Mouse (Mus musculus): ENCODE results near the gene Atp6v1fnb. TPM values are rescaled to one million over a fixed set of nuclear protein-coding genes. Genes with fewer than 3 reads are reported as not detected.

The Atp6v1fnb gene
- polyA plus RNA-seq, 1 experiment from 2014 or later, result 0.30 TPM

- no peak for ATAC-seq (ENCODE audit: low FRiP score, low read depth)
- Histone ChIP-seq H3K36me3 (no peaks in the 10 kb centered on the region), H3K4me1 (peaks cover 13% of the 10 kb centered on the region; the same call in 1 of the 2 replicates), H3K27me3 (replicated peaks) (peaks cover 45% of the 10 kb centered on the region), H3K9ac (no peak overlapping the region), H3K27ac (no peak overlapping the region), H3K4me2 (replicated peaks) (peak overlapping the region; percentile 69), H3K9me3 (no peaks in the 10 kb centered on the region), H3K4me3 (peak overlapping the region; percentile 48)
- 21% methylated on average over 8 of the region's 8 CpGs for WGBS
Observed at GRCm38 (mm10) chr6:29506834-29507233, 35.6 kb downstream of the Atp6v1fnb start.

DNA sequence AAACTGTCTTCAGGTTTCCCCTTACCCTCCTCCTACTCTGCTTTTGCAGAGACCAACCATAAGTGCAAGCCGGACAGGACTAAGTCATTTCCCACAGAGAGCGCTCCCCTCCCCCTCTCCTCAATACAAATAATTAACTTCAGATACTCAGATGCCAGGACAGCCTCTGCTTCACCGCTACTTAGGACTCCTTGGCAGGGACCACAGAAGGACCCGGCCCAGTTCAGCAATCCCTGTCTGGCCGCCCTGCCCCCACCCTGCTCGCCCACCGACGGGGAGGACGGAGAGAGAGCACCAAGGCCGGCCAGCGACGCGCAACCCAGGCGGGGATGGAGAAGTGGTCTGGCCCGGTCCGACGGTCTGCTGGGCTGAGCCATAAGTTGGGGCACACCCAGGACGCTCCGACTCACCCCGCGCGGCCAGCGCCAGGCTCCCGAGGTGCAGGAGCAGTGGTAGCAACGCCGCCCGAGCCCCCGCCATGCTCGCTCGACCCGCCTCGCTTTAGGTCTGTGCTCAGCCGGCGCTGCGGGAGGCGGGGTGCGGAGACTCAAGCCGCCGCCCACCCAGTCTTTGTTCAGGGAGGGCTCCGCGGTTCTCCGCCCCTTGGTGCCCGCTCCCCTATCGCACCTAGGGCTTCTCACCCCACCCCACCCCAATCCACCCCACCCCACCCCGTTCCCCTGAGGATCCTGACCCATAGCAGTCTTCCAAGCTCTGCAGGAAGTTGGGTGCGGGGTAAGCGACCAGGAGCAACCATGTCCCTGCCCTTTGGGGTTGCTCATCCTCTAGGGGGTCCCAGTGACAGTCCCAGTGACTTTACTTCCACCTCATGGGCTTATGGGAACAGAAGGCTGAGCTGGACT is 36.4 kb downstream of the Atp6v1fnb start, which contains the start of gene Kcp:
TSS of gene Kcp (minus strand) at position 506 of the 863 bp plus-strand sequence.
- H3K4me1 ChIP-seq, result peaks cover 13% of the 10 kb centered on the region; the same call in 1 of the 2 replicates
- H3K4me2 ChIP-seq (replicated peaks), result peak within 1 kb of the TSS; percentile 69
- no peak within 1 kb of the TSS for H3K27ac ChIP-seq
- H3K27me3 ChIP-seq (replicated peaks), result peaks cover 45% of the 10 kb centered on the region
- peak within 1 kb of the TSS; percentile 48 for H3K4me3 ChIP-seq
- peak; percentile 57 for ATAC-seq (ENCODE audit: low FRiP score, low read depth)
- H3K9ac ChIP-seq, result peak within 1 kb of the TSS; percentile 55
- 1% methylated on average over 47 of the region's 47 CpGs for WGBS
- H3K36me3 ChIP-seq, result no peaks in the 10 kb centered on the region
- no peaks in the 10 kb centered on the region for H3K9me3 ChIP-seq

DNA sequence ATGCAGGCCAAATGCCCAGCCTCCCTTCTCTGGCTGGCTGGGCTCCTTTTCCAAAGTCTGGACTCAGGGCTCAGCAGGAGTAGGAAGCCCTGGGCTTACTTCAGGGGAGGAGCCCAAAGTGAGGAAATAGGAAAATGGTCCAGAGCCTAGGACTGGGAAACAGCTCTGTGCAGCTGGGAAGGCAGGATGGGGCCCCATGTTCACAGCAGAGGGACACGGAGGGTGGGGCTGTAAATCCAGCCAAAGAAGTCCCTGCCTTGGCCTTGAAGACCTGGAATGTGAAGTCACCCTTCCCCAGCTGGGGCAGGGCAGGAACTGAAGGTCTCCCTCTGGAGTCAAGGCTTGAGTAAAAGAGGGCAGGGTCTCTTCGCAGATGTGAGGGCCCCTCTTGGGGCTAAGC is 37.8 kb downstream of the Atp6v1fnb start:
- WGBS, result 33% methylated on average over 2 of the region's 2 CpGs
- peaks cover 22% of the 10 kb centered on the region for H3K4me1 ChIP-seq
- no peaks in the 10 kb centered on the region for H3K36me3 ChIP-seq
- H3K9ac ChIP-seq, result no peak overlapping the region
- H3K4me2 ChIP-seq (replicated peaks), result no peak overlapping the region
- H3K27me3 ChIP-seq (replicated peaks), result peaks cover 43% of the 10 kb centered on the region
- no peaks in the 10 kb centered on the region for H3K9me3 ChIP-seq
- H3K4me3 ChIP-seq, result no peak overlapping the region
- no peak overlapping the region for H3K27ac ChIP-seq
- ATAC-seq (ENCODE audit: low FRiP score, low read depth), result no peak

GRCm38 (mm10) chr6:29513284-29513683 is 42.0 kb downstream of the Atp6v1fnb start:
- ATAC-seq (ENCODE audit: low FRiP score, low read depth), result peak; percentile 64
- Histone ChIP-seq H3K27me3 (replicated peaks) (peaks cover 14% of the 10 kb centered on the region), H3K4me3 (no peak overlapping the region), H3K27ac (no peak overlapping the region), H3K36me3 (no peaks in the 10 kb centered on the region), H3K9me3 (no peaks in the 10 kb centered on the region), H3K4me1 (peaks cover 9% of the 10 kb centered on the region; the same call in 1 of the 2 replicates), H3K4me2 (replicated peaks) (peak overlapping the region; percentile 57), H3K9ac (no peak overlapping the region)
- whole genome bisulfite sequencing, result under 1% methylated on average over 11 of the region's 11 CpGs

GRCm38 (mm10) chr6:29517139-29517538 is 45.9 kb downstream of the Atp6v1fnb start:
- no peak overlapping the region for H3K27ac ChIP-seq
- H3K27me3 ChIP-seq (replicated peaks), result no peaks in the 10 kb centered on the region; the same call in 1 of the 2 replicates
- H3K4me2 ChIP-seq (replicated peaks), result no peak overlapping the region
- H3K36me3 ChIP-seq, result no peaks in the 10 kb centered on the region
- WGBS, result 11% methylated on average over 5 of the region's 5 CpGs
- ATAC-seq (ENCODE audit: low FRiP score, low read depth), result peak; percentile 58; the same call in 1 of the 2 replicates
- 0 out of 2 replicates have a peak, but pooled peaks cover 4% of the 10 kb centered on the region for H3K9me3 ChIP-seq
- no peak overlapping the region for H3K9ac ChIP-seq
- no peak overlapping the region for H3K4me3 ChIP-seq
- peaks cover 9% of the 10 kb centered on the region; the same call in 1 of the 2 replicates for H3K4me1 ChIP-seq

GRCm38 (mm10) chr6:29522626-29523300 is 51.5 kb downstream of the Atp6v1fnb start:
- H3K9me3 ChIP-seq, result 0 out of 2 replicates have a peak, but pooled peaks cover 4% of the 10 kb centered on the region
- no peaks in the 10 kb centered on the region for H3K36me3 ChIP-seq
- H3K4me2 ChIP-seq (replicated peaks), result no peak overlapping the region
- H3K4me3 ChIP-seq, result no peak overlapping the region
- H3K27me3 ChIP-seq (replicated peaks), result peaks cover 20% of the 10 kb centered on the region
- no peak overlapping the region for H3K27ac ChIP-seq
- WGBS, result 78% methylated on average over 6 of the region's 6 CpGs
- H3K4me1 ChIP-seq, result peaks cover 16% of the 10 kb centered on the region
- H3K9ac ChIP-seq, result no peak overlapping the region
- no peak for ATAC-seq (ENCODE audit: low FRiP score, low read depth)

Other genes starting within 250 kb of the Atp6v1fnb start
- 28.1 and 30.9 TPM in 2 replicates for gene Hilpda, start 198.9 kb upstream of the Atp6v1fnb start, polyA plus RNA-seq (2016; fragmentation: Nextera tagmentation; extraction: Ambion mirVana)
- gene Fam71f2, start 191.8 kb upstream of the Atp6v1fnb start, polyA plus RNA-seq (2016; fragmentation: Nextera tagmentation; extraction: Ambion mirVana), result 0.45 and 0.71 TPM in 2 replicates
- gene Fam71f1, start 152.3 kb upstream of the Atp6v1fnb start, polyA plus RNA-seq (2016; fragmentation: Nextera tagmentation; extraction: Ambion mirVana), result not detected in 2 replicates
- gene Calu, start 123.4 kb upstream of the Atp6v1fnb start, polyA plus RNA-seq (2016; fragmentation: Nextera tagmentation; extraction: Ambion mirVana), result 199 and 223 TPM in 2 replicates
- 0.18 and 0.24 TPM in 2 replicates for gene Opn1sw, start 83.0 kb upstream of the Atp6v1fnb start, polyA plus RNA-seq (2016; fragmentation: Nextera tagmentation; extraction: Ambion mirVana)
- 33.1 and 39.9 TPM in 2 replicates for gene Ccdc136, start 75.1 kb upstream of the Atp6v1fnb start, polyA plus RNA-seq (2016; fragmentation: Nextera tagmentation; extraction: Ambion mirVana)
- 10.1 and 11.1 TPM in 2 replicates for gene Flnc, start 38.2 kb upstream of the Atp6v1fnb start, polyA plus RNA-seq (2016; fragmentation: Nextera tagmentation; extraction: Ambion mirVana)
- gene Atp6v1f, start 3.7 kb upstream of the Atp6v1fnb start, polyA plus RNA-seq (2016; fragmentation: Nextera tagmentation; extraction: Ambion mirVana), result 233 and 239 TPM in 2 replicates
- gene Kcp, start 36.5 kb downstream of the Atp6v1fnb start, polyA plus RNA-seq (2016; fragmentation: Nextera tagmentation; extraction: Ambion mirVana), result 21.1 TPM in 2 replicates
- 2.4 and 3.5 TPM in 2 replicates for gene Irf5, start 55.2 kb downstream of the Atp6v1fnb start, polyA plus RNA-seq (2016; fragmentation: Nextera tagmentation; extraction: Ambion mirVana)
- 98.2 and 99.9 TPM in 2 replicates for gene Tnpo3, start 138.4 kb downstream of the Atp6v1fnb start, polyA plus RNA-seq (2016; fragmentation: Nextera tagmentation; extraction: Ambion mirVana)
- gene Tspan33, start 222.8 kb downstream of the Atp6v1fnb start, polyA plus RNA-seq (2016; fragmentation: Nextera tagmentation; extraction: Ambion mirVana), result 6.1 and 6.9 TPM in 2 replicates